Mouse (Mus musculus) MN1 (cell line): ENCODE measurements around the gene Prom2.

Source experiments
- DNase-seq: peaks from one replicate; pipeline ENCODE4 v3.0.0-alpha.2; 2016; ENCODE audit warnings: low spot score

The Prom2 gene

DNA sequence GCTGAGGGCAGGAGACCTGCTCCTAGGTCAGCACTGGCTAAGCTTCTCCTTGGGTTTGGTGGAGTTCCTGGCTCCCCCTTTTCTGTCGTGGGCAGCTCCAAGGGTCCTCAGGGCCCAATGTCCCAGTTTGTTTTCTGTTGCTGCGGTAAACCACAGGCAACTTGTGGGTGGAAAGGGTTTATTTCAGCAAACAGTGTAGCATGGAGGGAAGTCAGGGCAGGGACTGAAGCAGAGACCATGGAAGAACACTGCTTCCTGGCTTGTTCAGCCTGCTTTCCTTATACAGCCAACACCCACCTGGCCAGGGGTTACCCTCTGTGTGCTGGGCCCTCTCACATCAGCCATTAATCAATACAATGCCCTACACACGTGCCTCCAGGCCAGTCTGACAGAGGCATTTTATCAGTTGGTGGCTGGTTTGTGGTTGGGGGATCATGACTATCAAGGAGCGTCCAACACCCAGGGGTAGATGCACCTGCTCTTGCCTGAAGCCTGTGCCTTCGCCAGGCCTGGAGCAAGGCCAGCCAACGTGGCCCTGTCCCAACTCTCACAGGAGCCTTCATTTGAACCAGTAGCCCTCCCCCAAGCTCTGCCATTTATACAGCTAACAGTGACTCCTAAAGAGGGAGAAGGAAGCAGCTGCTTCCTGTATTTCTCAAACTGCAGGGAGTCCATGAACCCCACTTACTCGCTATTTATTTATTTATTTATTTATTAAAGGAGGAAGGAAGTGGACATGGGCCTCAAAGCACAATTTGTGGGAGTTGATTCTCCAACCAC, 17.1 kb downstream of the Prom2 start:
- no peak for DNase-seq

DNA sequence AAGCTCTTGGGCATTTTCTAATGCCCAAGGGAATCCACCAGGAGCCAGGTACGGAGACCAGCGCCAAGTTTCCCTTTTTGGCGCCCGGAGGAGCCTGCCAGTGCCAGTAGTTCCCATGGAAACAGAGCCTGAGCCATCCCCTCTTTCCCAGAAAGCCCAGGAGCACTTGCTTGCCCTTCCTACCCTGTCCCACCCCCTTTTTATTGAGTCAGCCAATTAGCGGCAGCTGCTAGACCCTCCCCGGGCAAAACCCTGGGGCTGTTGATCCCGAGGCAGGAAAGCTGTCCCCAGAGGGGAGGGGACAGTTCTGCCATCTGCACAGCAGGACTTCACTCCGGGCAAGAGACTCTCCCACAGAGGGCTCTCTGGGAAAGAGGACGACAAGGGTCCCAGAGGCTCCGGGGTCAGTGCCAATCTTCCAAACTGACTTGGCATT, 19.2 kb downstream of the Prom2 start, which contains the start of gene Kcnip3:
Gene Kcnip3, minus strand, starts transcription at position 89 of the 436 bp plus-strand sequence.
- peak; percentile 83 for DNase-seq

DNA sequence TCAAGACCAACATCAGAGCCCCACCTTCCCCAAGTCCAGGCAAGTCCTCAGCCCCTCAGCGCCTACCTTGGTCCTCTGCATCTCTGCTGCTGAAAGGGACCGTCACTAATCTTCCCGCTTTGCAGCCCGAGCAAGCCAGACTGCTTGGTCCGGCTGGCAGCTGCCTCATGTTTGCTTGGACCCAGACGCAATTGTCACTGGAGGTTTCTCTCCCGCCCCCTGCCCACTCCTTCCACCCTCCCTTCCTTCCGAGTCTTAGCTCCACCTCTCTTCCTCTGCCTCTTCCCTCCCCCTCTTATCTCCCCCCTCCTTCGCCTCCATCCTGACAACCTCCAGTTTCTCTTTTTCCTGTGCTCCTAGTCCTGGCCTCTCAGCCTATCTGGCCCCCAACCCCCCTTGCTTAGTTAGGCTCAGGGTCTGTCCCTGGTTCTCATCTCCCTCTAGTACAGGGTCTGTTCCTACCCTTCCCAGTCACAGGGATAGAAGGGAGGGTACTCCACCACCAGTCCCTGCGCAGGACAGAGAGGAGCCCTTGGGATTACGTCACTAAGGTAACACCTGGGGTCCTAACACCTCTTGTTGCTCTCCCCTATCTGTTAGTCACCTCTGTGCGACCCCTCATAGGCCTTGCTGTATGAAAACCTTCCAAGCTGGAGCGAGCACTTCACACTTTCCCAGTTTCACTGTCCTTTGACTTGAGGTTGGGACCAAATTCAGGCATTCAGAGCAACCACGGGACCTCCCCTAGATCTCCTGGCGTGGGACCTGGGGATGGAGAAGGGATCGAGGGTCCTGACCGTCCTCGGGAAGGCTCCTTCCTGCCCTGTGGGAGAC, 19.9 kb downstream of the Prom2 start:
- peak; percentile 77 for DNase-seq

DNA sequence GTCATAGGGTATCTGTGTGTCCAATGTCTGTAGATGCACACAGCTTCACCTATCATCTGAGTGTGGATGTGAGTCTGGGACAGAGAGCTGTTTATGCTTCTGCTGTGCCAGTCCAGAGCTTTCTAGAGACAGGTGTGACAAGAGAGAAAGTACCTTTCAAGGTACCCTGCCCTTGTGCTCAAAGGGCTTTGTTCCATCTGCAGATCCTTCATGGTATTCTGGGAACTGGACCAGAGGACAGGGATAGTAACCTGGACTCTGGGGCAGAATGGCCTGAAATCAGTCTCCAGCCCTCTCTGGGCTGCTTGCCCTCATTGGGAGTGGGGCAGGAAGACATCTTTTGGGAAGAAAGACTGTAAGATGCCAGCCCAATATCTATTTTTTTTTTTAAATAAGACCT, 21.1 kb downstream of the Prom2 start:
- DNase-seq: no peak

DNA sequence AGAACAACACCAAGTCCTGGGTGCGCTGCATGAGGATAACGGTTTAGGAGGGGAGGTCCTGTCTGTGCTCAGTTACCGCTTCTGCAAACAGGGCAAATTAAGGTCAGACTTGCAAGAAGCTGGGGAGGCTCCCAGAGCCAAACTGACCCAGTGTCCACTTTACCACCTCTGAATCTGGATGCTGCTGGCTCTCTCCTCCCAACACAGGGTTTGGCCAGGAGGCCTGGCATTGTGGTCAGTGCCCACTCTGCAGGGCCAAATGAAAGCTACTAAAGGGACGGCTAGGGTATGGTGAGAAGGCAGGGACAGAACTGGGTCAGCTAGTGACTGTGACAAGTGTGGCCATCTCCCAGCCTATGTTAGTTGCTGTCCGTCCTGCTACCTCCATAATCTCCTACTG, 22.0 kb downstream of the Prom2 start:
- no peak for DNase-seq

DNA sequence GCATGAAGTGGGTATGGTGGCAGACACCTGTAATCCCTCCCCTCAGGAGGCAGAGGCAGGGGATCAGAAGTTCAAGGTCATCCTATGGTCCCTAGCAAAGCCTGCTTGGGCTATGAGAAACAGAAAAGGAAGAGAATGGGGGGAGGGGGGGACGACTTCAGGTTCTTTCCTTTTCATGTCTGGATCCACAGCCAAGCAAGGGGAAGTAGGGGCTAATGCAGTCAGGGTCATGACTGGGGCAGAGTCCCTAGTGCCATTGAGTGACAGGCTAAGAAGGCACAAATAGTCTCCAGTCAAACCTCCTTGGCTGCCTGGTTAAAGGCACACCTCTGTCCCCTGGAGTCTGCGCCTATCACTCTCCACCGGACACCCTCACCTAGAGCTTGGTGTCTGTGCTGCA, 22.4 kb downstream of the Prom2 start:
- no peak for DNase-seq

DNA sequence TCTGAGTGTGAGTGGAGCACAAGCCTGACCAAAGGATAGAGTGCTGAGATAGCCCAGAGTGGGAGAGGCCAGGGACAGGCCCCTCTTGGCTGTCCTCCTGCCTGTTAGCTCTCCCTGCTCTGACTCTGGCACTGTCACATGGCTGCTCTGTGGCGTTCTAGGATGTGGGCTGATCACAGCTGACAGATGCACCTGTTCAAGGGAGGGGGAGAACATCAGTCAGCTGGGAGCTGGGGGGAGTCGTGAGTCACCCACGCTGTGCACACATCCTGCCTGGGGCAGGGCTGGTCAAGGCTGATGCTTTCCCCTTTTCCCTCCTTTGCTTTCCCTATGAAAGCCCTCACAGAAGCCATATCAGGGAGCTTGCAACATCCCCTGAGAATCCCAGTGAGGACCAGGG, 23.0 kb downstream of the Prom2 start:
- DNase-seq: no peak

DNA sequence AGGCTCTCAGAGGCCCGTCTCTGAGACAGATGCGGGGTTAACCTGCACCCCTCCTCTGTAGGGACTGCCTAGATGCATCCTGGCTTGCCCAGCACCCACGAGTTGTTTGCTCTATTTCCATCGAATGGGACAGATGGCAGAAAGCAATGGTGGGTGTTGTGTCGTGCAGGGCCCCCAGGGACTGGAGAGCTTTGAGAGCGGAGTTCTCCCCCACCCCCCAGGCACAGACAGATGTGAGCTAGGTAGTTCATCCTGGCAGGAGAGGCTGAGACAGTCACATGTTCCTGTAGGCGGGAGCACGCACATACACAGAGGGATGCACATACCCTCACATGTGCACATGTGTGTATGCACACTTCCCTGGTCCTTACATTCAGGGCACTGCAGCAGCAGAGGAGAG, 24.2 kb downstream of the Prom2 start:
- no peak for DNase-seq

DNA sequence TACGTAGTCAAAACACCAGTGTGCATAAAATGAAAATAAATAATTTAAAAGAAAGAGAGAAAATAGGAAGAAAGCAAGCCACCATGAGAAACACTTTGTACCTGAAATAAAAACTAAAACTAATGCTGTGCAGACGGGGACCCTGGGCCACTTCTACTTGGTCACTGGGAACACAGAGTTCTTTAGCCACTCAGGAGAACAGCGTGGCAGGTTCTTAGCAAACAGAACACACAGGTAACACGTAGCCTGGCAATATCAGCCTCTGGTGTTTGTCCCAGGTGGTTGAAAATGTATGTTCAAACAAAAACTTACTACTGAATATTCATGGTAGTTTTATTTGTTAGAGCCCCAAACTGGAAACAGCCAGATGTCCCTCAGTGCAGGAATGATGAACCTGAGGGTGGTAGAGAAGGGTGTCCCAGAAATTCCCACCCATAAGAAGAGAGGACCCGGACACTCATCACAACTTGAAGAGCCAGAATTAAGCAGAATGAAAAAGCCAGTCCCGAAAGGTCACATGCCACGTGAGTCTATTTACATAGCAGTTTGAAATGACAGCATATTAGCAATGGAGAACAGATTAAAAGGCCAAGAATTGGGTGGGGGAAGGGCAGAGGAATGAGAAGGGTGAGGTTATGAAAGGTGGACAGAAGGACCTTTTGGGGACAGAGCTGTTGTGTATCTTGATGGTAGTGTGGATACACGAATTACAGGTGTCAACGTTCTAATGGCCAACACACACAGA, 26.7 kb downstream of the Prom2 start:
- no peak for DNase-seq

DNA sequence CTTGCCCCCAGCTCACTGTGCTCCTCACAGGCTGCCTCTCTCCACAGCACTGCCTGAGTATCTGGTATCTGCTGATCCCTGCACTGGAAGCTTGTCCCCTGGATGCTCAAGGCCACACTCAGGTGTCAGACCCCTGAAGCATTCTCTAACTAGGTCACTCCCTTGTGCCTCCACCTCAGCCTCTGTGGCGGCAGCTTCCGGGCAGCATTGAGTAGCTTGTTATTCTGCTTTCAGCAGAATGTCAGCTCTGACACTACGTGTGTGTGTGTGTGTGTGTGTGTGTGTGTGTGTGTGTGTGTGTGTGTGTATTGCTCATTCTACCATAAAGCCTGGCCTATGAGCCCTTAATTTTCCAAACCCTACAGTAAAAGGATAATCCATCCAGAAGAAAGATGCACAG, 28.0 kb downstream of the Prom2 start:
- DNase-seq: no peak

DNA sequence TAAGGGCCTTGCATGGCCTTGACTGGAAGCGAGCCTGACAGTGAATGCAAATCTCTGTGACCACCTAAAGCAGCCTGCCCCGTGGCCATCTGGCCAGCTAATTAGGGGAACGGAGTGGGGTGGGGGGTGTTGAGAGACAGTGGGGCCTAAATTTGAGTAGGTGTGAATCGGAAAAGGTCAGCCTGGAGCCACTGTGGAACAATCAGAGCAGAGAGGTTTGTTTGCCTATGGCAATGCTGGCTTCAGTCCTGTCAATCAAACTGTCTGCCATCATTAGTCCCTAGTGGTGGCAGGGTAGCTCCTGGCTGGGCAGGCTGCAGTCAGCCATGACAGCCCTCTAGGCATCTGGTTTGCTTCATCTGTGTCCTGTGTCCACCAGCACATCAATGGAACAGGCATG, 29.8 kb downstream of the Prom2 start:
- peak; percentile 58 for DNase-seq

DNA sequence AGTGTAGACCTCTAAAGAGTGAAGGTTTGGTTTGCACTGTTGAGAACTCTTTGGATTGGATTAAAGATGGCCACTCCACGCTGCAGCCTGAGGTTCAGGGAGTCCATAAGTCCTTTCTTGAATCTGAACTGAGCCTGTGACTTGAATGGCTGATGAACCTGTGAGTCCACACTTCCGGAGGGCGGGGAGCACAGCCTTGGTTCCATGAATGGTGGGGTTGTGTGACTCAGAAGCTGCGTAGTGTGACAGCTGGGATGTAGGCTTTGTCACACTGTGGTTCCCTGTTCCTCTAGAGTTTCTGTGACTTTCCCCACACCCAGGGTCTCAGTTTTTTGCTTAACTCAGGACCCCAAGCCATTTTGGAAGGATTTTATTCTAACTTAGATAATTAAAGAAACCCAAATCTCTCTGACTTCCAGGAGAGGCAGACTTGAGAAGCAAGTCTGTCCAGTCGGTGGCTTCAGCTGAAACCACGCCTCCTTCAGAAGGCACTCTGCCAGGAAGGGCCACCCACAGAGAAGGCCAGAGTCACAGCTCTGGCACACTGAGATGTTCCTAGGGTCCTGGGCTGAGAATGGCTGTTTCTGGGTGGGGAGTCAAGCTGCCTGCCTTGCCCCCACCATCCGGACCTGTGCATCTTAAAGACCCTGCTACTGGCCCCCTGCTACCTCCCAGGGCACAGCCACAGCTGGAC, 33.2 kb downstream of the Prom2 start:
- peak; percentile 35 for DNase-seq

DNA sequence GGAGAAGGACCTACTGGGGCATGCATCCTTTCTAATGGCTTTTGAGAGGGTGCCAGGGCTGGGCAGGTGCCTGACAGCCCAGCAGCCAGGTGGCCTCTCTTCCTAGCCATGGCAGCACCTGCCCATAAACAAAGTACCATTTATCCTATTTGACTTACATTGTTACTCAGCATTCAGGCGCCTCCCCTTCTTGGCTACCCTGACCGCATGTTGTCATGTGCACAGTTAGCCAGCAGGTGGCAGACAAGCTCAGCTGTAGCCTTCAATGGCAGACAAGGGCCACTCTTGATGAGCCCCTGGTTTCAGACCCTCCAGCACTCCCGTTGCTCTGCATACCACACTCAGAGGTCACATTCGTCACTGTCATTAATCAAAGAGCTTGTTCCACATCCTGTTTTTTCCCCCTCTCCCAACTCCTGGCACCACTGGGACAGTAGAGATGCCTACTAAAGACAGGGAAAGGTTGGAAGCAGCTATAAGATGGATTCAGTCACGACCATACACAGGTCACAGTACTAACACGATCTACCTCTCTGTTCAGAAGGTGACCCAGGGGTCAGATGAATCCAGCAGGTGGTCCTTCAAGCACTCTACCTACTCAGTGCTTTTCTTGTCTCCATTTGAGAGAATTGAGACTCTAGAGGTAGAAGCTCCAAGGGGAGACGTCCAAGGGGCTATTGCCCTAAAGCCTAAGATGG, 34.0 kb downstream of the Prom2 start:
- DNase-seq: peak; percentile 81

DNA sequence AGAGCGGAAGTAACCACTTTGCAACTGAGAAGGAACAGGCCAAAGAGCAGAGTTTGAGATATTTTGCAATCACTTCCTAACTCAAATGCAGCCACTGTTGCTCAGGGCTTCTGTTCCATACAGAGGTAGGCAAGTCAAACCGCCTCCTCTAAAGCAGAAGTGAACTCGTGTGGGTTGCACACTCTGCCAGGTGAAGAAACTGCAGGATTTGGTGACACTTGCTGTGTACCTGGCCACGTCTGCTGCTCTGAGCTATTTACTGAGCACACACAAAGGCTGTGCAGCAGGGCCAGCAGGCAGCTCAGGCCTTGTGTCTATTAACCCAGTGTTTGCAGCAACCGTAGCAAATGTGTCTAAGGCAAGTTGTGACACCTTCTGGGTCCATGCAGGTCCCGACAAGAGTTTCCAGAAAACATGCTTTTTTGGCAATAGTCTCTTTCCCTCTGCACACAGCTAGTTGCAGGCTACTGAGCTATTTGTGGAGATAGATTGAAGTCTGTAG, 35.1 kb downstream of the Prom2 start:
- DNase-seq: no peak

DNA sequence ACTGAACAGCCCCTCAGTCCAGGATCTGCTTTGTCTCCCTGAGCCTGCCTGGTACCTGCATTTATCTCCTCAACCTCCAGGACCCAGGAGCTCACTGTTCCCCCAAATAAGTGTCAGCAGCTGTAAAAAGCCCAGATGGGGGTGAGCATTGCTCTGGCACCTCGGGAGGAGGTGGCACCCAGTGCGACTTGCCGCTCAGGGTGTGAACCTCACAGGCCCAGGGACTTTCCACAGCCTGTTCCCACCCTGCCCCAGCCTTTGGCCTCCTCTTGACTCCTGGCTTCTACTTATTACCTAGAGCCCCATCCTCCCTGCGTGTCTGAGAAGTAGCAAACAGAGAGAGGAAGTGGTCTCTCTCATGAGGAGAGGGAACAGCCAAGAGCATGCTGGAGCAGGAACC, 36.1 kb downstream of the Prom2 start:
- DNase-seq: no peak

DNA sequence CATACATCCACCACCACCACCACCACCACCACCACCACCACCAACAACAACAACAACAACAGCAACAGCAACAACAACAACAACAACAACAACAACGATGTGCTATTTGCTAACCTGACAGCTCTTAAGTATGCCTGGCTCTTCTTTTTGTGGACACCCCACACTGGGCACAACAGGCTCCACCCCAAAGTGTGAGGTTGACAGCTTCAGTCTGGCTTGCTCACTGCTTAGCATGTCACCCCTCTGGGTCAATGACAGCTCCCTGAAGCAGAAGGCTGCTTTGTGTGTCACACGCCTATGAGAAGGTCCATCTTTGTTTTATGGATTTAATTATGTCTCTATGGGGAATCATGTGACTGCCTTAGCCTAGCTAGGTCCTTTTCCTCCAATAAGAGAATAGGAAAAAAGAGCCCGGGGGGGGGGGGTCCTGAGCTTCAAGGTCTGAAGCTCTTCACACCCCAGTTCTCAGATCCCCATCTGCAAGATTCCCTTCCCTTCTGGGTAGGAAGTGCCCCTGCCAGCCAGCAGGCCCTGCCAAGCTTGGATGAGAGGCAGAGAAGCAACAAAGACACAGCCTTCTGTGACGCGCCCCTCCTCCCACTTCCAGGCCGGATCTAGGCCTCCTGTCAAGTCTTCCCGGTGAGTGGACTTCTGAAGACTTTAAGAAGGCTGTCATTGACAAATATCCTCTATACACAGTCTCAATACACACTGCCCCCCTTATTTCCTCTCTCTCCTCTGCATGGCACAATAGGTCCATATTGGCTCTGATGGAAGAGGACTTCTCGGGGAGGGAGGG, 37.3 kb downstream of the Prom2 start:
- no peak for DNase-seq

DNA sequence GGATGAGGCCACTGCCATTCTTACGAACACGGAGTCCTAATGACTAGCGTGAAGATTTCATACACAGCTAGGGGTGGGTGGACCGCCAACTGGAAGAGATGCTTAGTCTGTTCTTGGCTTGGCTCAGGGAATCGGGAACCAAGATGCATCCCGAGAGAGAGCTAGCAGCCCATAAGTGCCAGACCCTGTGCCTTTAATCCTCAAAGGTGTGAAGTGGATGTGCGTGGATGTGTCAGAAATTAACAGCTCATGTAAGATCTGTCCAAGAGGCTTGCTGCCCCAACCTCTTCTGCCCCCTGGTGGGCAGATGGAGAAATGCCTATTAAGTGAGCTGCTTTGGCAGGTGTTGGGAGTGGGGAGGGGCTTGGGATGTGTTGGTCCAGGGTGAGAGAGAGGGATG, 40.2 kb downstream of the Prom2 start:
- DNase-seq: peak; percentile 72

DNA sequence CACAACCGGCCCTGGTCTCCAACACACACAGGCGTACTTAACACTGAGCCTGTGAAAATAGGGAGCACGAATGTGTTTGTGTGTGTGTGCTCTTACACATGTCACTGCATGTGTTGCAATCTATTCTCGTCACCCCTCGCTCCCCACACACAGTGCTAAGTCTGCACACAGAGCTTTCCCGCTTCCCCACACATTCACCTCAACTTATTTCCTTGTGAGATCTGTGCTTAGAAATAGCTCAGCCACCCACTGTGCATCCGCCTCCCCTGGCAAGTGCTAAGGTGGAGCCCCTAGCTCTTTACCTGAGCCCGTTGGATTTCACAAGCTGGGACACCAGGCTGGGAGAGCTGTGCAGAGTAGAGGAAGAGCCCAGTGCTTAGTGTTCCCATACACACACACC, 42.5 kb downstream of the Prom2 start:
- no peak for DNase-seq

DNA sequence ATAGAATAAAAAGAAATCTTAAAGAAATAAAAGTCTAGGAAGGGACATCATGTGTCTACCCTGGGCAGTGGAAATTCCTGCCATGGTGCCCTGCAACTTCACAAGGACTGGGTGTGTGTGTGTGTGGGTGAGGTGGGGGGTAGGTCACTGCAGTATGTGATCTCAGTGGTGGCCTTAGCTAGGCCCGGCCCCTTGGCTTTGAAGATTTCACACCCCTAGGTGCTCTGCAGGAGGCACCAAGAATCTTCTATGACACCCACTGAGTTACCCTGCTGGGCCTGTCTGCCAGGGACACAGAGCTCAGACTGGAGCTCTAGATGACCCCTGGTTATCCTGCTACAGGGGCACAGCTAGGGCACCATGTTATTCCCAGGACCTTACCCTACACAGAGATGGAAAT, 44.9 kb downstream of the Prom2 start:
- DNase-seq: no peak

DNA sequence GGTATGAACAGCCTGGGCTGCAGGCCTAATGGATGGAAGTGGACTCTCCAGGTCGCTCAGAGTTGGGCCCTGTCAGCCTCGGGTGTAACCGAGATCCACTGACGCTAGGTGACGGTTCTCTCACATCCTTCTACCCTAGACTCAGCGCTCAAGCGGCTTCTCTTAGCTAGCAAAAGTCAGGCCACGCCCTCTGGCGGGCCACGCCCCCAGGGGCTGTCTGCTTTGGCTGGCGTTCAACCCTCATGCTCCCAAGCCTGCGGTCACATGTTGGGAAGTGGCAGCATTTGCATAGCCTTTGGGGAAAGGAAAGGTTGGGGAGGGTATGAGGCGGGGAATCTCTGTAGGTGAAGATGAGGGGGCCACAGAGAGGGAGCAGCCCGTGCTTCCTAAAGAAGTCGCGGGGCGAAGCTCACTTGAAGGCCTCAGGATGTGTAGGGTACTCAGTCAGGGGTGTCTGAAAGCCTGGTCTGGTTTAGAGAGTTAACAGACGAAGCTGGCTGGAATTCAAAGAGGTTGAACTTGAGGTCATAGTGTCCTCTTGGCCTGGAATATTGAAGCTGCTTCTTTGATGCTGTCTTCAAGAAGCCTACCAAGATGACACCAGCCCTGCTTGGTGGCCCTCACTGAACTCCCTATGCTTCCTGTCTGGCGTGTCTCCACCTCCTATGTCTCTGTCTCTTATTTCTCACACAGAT, 56.6 kb downstream of the Prom2 start:
- DNase-seq: peak; percentile 91
